Mouse (Mus musculus) A20 (cell line): ENCODE measurements at regions not wholly inside any gene's neighbourhood (a gene's known extent, or its start where the extent isn't known, plus 50 kb on each side); places are given as distances from the start of the nearest gene placed in this dataset.

ENCODE experiments used
- DNase-seq: peaks from one replicate; pipeline ENCODE4 v3.0.0-alpha.2; 2011; ENCODE audit warnings: low read depth, low spot score

DNA sequence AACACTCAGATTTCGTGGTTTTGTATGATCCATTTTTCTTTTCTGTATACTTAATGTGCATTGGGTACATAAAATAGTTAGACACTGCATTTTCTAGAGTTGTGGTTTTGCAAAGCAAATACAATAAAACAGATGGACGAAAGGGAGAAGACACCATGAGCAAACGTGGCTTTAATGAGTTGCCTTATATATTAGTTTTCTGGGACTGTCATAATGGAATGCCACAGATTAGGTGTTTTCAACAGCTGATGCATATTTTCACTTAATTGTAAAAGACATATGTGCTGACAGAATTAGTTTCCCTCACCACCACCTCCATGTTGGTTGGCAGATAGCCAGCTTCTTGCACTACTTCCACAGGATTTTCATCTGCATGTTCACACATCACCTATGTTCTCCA lies 1607.9 kb downstream of the Hace1 start:
- no peak for DNase-seq

DNA sequence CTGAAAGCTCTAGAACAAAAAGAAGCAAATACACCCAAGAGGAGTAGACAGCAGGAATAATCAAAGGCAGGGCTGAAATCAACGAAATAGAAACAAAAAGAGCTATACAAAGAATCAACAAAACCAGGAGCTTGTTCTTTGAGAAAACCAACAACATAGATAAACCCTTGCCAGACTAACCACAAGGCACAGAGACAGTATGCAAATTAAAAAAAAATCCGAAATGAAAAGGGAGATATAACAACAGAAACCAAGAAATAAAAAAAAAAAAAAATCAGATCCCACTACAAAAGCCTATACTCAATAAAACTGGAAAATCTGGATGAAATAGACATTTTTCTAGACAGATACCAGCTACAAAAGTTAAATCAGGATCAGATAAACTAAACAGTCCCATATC lies 1638.6 kb downstream of the Hace1 start:
- DNase-seq = no peak

DNA sequence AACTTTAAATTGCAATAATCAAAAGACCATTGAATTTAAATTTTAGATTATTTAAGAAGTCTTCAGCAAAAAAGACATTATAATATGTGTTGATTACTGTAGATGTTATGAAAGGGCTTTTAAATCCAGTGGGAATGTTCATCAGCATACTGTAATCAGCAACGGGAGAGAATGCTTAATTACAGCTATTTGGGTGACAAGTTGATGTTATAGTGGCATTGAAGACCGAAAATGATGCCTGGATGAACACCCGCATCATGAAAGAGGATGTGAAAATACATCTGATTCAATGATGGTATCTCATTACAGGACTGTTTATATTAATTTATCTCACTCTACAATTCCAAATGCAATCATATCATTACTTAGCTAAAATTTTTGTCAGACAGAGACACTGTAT lies 1685.4 kb downstream of the Hace1 start:
- peak; percentile 9 for DNase-seq

DNA sequence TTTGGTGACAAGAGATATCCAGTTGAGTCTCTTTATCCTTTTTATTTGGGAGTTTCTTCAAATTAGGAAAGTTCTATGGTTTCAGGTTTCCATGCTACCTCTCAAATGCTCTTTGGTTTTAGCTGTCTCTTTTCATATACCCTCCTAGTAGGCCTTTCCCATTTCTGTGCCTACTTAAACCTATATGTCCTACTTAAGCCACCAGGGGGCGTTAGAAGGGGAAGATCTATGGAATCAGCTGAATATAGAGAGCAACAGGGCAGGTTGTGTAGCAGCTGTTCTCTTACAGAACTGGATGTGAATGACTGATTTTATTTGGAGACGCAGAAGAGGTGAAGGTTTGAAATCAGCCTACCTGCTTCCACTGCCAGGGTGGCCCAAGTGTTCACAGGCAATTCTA lies 1708.1 kb downstream of the Hace1 start:
- peak; percentile 45 for DNase-seq

DNA sequence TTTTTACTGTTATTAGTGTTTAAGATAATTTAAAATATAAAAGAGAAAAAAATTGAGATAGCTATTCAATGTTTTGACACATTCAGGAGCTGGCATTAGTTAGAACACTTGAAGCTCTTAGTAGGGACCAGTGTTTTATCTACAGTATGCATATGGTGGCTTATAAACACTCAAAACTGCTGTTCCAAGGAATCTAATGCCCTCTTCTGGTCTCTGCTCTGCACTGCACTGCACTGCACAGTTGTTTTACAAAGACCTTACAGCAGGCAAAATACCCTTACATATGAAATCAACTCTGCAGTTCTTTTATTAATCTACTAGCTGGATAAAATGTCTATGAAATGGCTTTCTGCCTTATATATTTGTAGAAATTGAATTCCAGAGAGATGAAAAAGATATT lies 1722.5 kb downstream of the Hace1 start:
- DNase-seq = peak; percentile 36
